Comparison of ENCODE assay signal across 9 mouse cellular contexts in genomic region chr2:28423167-28423566, GRCm38 (mm10). TPM values are rescaled to one million over a fixed set of nuclear protein-coding genes. Genes with fewer than 3 reads are reported as not detected.
DNase-seq lines count a peak whose midpoint lies in the region; ATAC-seq and TF ChIP-seq lines count a peak whose summit lies in the region.
"Had no signal": no experiment of that assay in that cellular context is flagged by ENCODE, and none has a peak within 500 bp of the region (broad histone marks: within the 10 kb centered on the region; RNA-seq: fewer than 3 reads in every experiment).

No protein-coding gene starts in this region.

- no peak overlapping the region for H3K4me3 ChIP-seq in midbrain, embryonic 11.5 days (ENCODE audit: low read depth, low read length)
- H3K4me3 ChIP-seq in midbrain, embryonic 15.5 days = no peak overlapping the region
- H3K4me3 ChIP-seq in small intestine, adult 2 months (ENCODE audit: low read depth, low read length) = no peak overlapping the region
- H3K4me3 ChIP-seq: limb, embryonic 12.5 days had no signal

- no peak overlapping the region for H3K4me2 ChIP-seq in midbrain, embryonic 11.5 days
- H3K4me2 ChIP-seq in midbrain, embryonic 15.5 days = no peak overlapping the region
- H3K4me2 ChIP-seq: limb, embryonic 12.5 days had no signal

- H3K4me1 ChIP-seq in midbrain, embryonic 11.5 days (ENCODE audit: control insufficient read depth, insufficient read depth, low read length) = no peaks in the 10 kb centered on the region
- peaks cover 16% of the 10 kb centered on the region; the same call in 1 of the 2 replicates for H3K4me1 ChIP-seq in midbrain, embryonic 15.5 days
- no peaks in the 10 kb centered on the region for H3K4me1 ChIP-seq in small intestine, adult 2 months (ENCODE audit: control insufficient read depth, insufficient read depth, insufficient read length, low read length)
- H3K4me1 ChIP-seq: limb, embryonic 12.5 days had no signal

- no peak for TF ChIP-seq POLR2A in small intestine, adult 2 months (IDR thresholded peaks at IDR 0.05; ENCODE audit: low read depth, low read length)

- intact Hi-C loops in left cerebral cortex, postnatal 25 days (cut with DNase I) = loop anchor here (5.0 kb wide), 2 partner anchors 441 to 871 kb away; no protein-coding TSS in a partner anchor

- H3K27ac ChIP-seq in midbrain, embryonic 11.5 days (ENCODE audit: low read depth, low read length) = no peak overlapping the region
- H3K27ac ChIP-seq in midbrain, embryonic 15.5 days = no peak overlapping the region
- H3K27ac ChIP-seq in small intestine, adult 2 months (ENCODE audit: insufficient read depth, low read depth, low read length) = no peak overlapping the region
- H3K27ac ChIP-seq: limb, embryonic 12.5 days had no signal

- WGBS in midbrain, embryonic 11.5 days = 28% methylated on average over 3 of the region's 3 CpGs
- 38% methylated on average over 3 of the region's 3 CpGs for WGBS in midbrain, embryonic 15.5 days
- WGBS in small intestine, adult 2 months = 24% methylated on average over 3 of the region's 3 CpGs

- peak; percentile 41; the same call in 1 of the 2 replicates for TF ChIP-seq CTCF in small intestine, adult 2 months (IDR thresholded peaks at IDR 0.05; ENCODE audit: extremely low read depth, insufficient read length, insufficient replicate concordance, low read depth, low read length)

- H3K36me3 ChIP-seq in midbrain, embryonic 11.5 days (ENCODE audit: control insufficient read depth, insufficient read depth, low read length) = no peaks in the 10 kb centered on the region
- no peaks in the 10 kb centered on the region for H3K36me3 ChIP-seq in midbrain, embryonic 15.5 days (replicated peaks)
- H3K36me3 ChIP-seq in small intestine, adult 2 months (ENCODE audit: control insufficient read depth, insufficient read depth, low read length) = no peaks in the 10 kb centered on the region
- H3K36me3 ChIP-seq: limb, embryonic 12.5 days had no signal

- no peak for ATAC-seq in midbrain, embryonic 11.5 days (ENCODE audit: low FRiP score)
- no peak for ATAC-seq in midbrain, embryonic 15.5 days (replicated peaks)

- DNase-seq in cerebellum, postnatal 10 days = peak; percentile 72 to 76
- DNase-seq in cerebellum, adult 9-11 months = no peak
- DNase-seq in midbrain, embryonic 11.5 days (ENCODE audit: low spot score, missing footprints) = peak; percentile 86
- peak; percentile 65 for DNase-seq in c-Kit-positive CD71-negative TER-119-negative erythroid progenitor cells, embryonic 14.5 days (ENCODE audit: low read depth)
- DNase-seq in kidney, postnatal 25 days = peak; percentile 68 to 81
- DNase-seq in left cerebral cortex, postnatal 25 days (ENCODE audit: low spot score in 2 of 2) = no peak

- no peak overlapping the region for H3K9ac ChIP-seq in midbrain, embryonic 11.5 days (ENCODE audit: low read length)
- no peak overlapping the region for H3K9ac ChIP-seq in midbrain, embryonic 15.5 days
- H3K9ac ChIP-seq: limb, embryonic 12.5 days had no signal

- no peaks in the 10 kb centered on the region for H3K9me3 ChIP-seq in midbrain, embryonic 11.5 days (ENCODE audit: control insufficient read depth, low read length)
- H3K9me3 ChIP-seq in midbrain, embryonic 15.5 days = no peaks in the 10 kb centered on the region
- H3K9me3 ChIP-seq: limb, embryonic 12.5 days had no signal

- no peaks in the 10 kb centered on the region for H3K27me3 ChIP-seq in midbrain, embryonic 11.5 days (ENCODE audit: control insufficient read depth, insufficient read depth, low read length)
- H3K27me3 ChIP-seq in midbrain, embryonic 15.5 days (replicated peaks) = no peaks in the 10 kb centered on the region
- no peaks in the 10 kb centered on the region for H3K27me3 ChIP-seq in small intestine, adult 2 months (ENCODE audit: control insufficient read depth, insufficient read depth, low read length)
- H3K27me3 ChIP-seq: limb, embryonic 12.5 days had no signal

RNA-seq across cellular contexts. Expression of gene Ppp1r26, which starts 23.4 kb away (rescaled TPM):
- polyA plus RNA-seq in midbrain, embryonic 11.5 days (2014; fragmentation: Nextera tagmentation; extraction: Ambion mirVana) = 2.9 and 3.2 TPM in 2 replicates
- polyA plus RNA-seq in midbrain, embryonic 15.5 days (2015; fragmentation: Nextera tagmentation; extraction: Ambion mirVana) = 20.2 and 20.3 TPM in 2 replicates
- polyA plus RNA-seq in small intestine, adult 2 months (2012; rRNA removed) = 0.80 and 1.2 TPM in 2 replicates
- 10 to 100 TPM; 23.5 to 29.0 TPM for total RNA-seq in left cerebral cortex, postnatal 25 days (2021)

RNA-seq across cellular contexts. Expression of gene 1700007K13Rik, which starts 43.0 kb away (rescaled TPM):
- polyA plus RNA-seq in midbrain, embryonic 11.5 days (2014; fragmentation: Nextera tagmentation; extraction: Ambion mirVana) = 0.99 and 1.3 TPM in 2 replicates
- polyA plus RNA-seq in midbrain, embryonic 15.5 days (2015; fragmentation: Nextera tagmentation; extraction: Ambion mirVana) = 2.4 and 2.9 TPM in 2 replicates
- polyA plus RNA-seq in small intestine, adult 2 months (2012; rRNA removed) = not detected in 2 replicates
- 1 to 10 TPM; 3.2 to 5.4 TPM for total RNA-seq in left cerebral cortex, postnatal 25 days (2021)

RNA-seq across cellular contexts. Expression of gene Mrps2, which starts 44.7 kb away (rescaled TPM):
- polyA plus RNA-seq in midbrain, embryonic 11.5 days (2014; fragmentation: Nextera tagmentation; extraction: Ambion mirVana) = 65.9 and 71.6 TPM in 2 replicates
- 49.7 and 51.4 TPM in 2 replicates for polyA plus RNA-seq in midbrain, embryonic 15.5 days (2015; fragmentation: Nextera tagmentation; extraction: Ambion mirVana)
- 16.4 and 21.0 TPM in 2 replicates for polyA plus RNA-seq in small intestine, adult 2 months (2012; rRNA removed)
- 10 to 100 TPM; 39.1 to 41.1 TPM for total RNA-seq in left cerebral cortex, postnatal 25 days (2021)

Comparison
In these comparisons a context has a peak if more than half of its experiments do, and no peak if none do; other contexts are left out.
1. DNase-seq: peak in cerebellum, postnatal 10 days (2 of 2), midbrain, embryonic 11.5 days (single experiment), c-Kit-positive CD71-negative TER-119-negative erythroid progenitor cells, embryonic 14.5 days (single experiment) and kidney, postnatal 25 days (2 of 2); none in cerebellum, adult 9-11 months (single experiment) and left cerebral cortex, postnatal 25 days (0 of 2).